Mouse (Mus musculus) embryonic facial prominence, embryonic 10.5 days (tissue): Measurements from ENCODE around the gene Plcd1. TPM values are rescaled to one million over a fixed set of nuclear protein-coding genes. Genes with fewer than 3 reads are reported as not detected.

Experiments
- DNase-seq: peaks from one replicate; pipeline ENCODE4 v3.0.0-alpha.2; 2017; ENCODE audit warnings: low spot score
- H3K27ac ChIP-seq: fragments of 300-500 bp; sonication (generic); replicated peaks from 2 replicates; pipeline ENCODE4 v1.5.1; 2016; ENCODE audit warnings: mild to moderate bottlenecking
- H3K27me3 ChIP-seq: fragments of 300-500 bp; sonication (generic); replicated peaks from 2 replicates; pipeline ENCODE4 v1.6.1; 2016; ENCODE audit warnings: low read depth, mild to moderate bottlenecking; ENCODE audit not compliant: poor library complexity, severe bottlenecking
- H3K36me3 ChIP-seq: fragments of 300-500 bp; sonication (generic); replicated peaks from 2 replicates; pipeline ENCODE4 v1.6.1; 2016; ENCODE audit warnings: mild to moderate bottlenecking, moderate library complexity
- H3K4me1 ChIP-seq: fragments of 300-500 bp; sonication (generic); 2 replicates; pipeline ENCODE4 v1.6.1; 2016
- H3K4me3 ChIP-seq: fragments of 300-500 bp; sonication (generic); 2 replicates; pipeline ENCODE4 v1.5.1; 2016; ENCODE audit warnings: mild to moderate bottlenecking, moderate library complexity
- H3K9me3 ChIP-seq: fragments of 300-500 bp; sonication (generic); 2 replicates; pipeline ENCODE4 v1.6.1; 2016; ENCODE audit warnings: mild to moderate bottlenecking
- WGBS: fragments of 180-500 bp; shearing (Covaris S2); methylation state at CpG from one replicate; pipeline ENCODE4 v1.1.7; 2016; 5-methylcytosine and 5-hydroxymethylcytosine counted together
- polyA plus RNA-seq: library from polyadenylated mRNA; unstranded; fragments of >200 nt; fragmentation: Nextera tagmentation; extraction: Ambion mirVana; gene quantifications from 2 replicates; pipeline ENCODE4 v1.2.1, GENCODE M21; 2016

Gene Plcd1
- polyA plus RNA-seq, 1 experiment from 2014 or later = 21.2 TPM

DNA sequence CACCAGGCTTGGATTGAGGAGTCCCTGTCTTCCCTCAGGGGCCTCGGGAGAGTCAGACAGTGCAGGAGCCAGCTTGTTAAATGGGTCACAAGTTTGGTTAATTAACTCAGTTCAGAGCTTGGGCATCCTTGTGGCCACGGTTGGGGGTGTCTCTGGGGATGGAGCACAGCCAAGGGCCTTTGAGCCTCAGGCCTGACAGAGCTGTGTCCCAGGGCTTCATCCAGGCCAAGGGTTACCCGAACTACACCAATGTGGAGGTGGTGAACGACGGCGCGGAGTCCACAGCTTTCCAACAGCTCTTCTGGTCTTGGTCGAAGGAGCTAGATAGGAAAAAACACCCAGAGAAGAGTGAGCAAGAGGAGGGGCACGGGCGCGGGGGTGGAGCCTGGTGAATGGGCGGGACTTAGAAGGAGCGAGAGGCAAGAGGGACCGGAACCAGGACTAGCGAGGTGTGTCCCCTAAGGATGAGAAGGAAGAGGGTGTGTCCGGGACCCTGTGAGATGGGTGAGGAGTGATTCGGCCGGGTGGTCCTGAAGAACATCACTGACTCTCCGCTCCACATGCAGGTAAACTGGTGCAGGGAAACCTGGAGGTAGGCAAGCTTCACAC lies 30.2 kb downstream of the Plcd1 start:
- H3K4me1 ChIP-seq = peaks cover 35% of the 10 kb centered on the region
- peak; percentile 44 for DNase-seq
- no peak overlapping the region for H3K27ac ChIP-seq
- no peak overlapping the region for H3K4me3 ChIP-seq
- 33% methylated on average over 19 of the region's 19 CpGs for WGBS
- peaks cover 15% of the 10 kb centered on the region; the same call in 1 of the 2 replicates for H3K27me3 ChIP-seq
- no peaks in the 10 kb centered on the region for H3K9me3 ChIP-seq
- H3K36me3 ChIP-seq = no peaks in the 10 kb centered on the region

DNA sequence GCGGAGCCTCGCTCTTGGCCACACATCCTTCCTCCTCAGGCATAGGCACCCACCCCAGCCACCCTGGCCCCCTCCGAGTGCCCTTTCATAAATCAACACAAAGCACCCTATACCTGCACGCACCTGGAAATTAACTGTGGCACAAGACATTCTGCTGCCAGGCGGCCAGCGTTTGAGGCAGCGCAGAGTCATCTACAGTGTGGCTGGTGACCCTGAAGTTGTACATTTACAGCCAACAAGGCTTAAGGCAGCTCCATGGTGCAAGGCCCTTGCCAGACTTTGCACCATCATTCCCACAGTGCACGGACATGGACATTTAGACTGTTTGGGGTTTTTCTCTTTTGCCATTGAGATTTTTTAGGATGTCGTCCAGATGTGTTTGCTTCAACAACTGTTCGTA lies 32.6 kb downstream of the Plcd1 start:
- 0 out of 2 replicates have a peak overlapping the region, but pooled peaks have one; percentile 24 for H3K27ac ChIP-seq
- peaks cover 18% of the 10 kb centered on the region; the same call in 1 of the 2 replicates for H3K27me3 ChIP-seq
- 90% methylated on average over 10 of the region's 10 CpGs for WGBS
- H3K4me3 ChIP-seq = no peak overlapping the region
- H3K9me3 ChIP-seq = no peaks in the 10 kb centered on the region
- peaks cover 32% of the 10 kb centered on the region for H3K4me1 ChIP-seq
- no peak for DNase-seq
- H3K36me3 ChIP-seq = no peaks in the 10 kb centered on the region

DNA sequence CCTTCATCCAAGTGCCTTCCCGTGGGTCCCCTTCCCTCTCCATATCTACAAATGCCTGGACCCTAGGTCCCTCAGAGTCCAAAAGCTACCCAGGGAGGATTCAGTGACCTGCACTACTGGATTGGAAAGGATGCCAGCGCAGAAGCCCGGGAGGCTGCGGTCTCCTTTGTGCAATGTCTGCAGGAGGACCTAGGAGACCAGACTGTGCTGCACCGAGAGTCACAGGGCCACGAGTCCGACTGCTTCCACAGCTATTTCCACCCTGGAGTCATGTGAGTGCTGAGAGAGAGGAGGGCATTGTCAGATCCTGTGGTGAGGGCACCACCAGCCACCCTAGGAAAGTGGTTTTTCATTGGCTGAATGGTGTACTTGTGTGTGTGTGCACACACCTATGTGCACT lies 35.1 kb downstream of the Plcd1 start:
- peaks cover 32% of the 10 kb centered on the region for H3K4me1 ChIP-seq
- H3K9me3 ChIP-seq = no peaks in the 10 kb centered on the region
- H3K36me3 ChIP-seq = no peaks in the 10 kb centered on the region
- WGBS = 85% methylated on average over 7 of the region's 7 CpGs
- H3K27me3 ChIP-seq = peaks cover 35% of the 10 kb centered on the region
- no peak for DNase-seq
- no peak overlapping the region for H3K4me3 ChIP-seq
- H3K27ac ChIP-seq = no peak overlapping the region

DNA sequence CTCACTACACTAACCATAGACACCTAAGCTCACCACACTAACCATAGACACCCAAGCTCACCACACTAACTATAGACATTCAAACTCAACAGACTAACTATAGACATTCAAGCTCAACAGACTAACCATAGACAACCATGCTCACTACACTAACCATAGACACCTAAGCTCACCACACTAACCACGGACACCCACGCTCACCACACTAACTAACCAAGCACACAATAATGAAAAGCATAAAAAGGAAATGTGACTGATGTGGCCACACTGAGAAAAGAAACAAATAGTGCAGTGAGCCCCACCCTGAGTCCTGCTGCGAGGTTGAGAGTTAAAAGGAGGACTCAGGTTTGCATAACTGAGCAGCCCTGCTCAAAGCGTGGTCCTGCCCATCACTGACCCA lies 38.0 kb downstream of the Plcd1 start:
- no peaks in the 10 kb centered on the region for H3K9me3 ChIP-seq
- no peak for DNase-seq
- no peak overlapping the region for H3K4me3 ChIP-seq
- H3K27me3 ChIP-seq = peaks cover 40% of the 10 kb centered on the region
- no peaks in the 10 kb centered on the region for H3K36me3 ChIP-seq
- H3K27ac ChIP-seq = no peak overlapping the region
- 90% methylated on average over 4 of the region's 4 CpGs for WGBS
- H3K4me1 ChIP-seq = peaks cover 42% of the 10 kb centered on the region

DNA sequence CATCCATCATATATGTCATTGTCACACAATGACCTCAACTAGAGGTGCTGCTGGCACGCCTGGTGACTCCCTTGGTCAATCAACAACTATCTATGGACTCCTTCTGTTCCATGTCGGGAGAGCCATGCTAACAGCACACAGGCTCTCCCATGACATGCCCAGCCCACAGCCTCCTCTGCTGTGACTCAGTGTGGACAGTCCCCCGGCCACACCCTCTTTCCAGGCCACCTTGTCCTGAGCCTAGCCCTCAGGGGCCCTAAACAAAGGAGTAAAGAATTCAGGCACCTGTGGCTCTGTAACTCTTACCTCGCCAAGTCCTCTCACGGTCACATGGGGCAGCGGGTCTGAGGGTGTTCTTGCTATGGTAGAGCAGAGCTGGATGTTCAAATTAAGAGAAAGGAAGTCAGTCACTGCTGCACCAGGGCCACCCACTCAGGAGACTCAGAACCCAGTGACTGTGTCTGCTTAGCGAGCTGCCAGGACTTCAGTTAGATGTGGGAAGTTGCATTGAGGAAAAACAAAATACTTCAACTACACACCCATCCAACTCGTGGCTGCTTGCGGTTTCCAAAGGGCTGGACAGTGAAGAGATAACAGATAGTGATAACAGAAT lies 39.2 kb downstream of the Plcd1 start:
- Histone ChIP-seq H3K4me3 (no peak overlapping the region), H3K9me3 (no peaks in the 10 kb centered on the region), H3K27me3 (peaks cover 40% of the 10 kb centered on the region), H3K36me3 (no peaks in the 10 kb centered on the region), H3K4me1 (peaks cover 42% of the 10 kb centered on the region), H3K27ac (no peak overlapping the region)
- 77% methylated on average over 9 of the region's 9 CpGs for WGBS
- DNase-seq = no peak

DNA sequence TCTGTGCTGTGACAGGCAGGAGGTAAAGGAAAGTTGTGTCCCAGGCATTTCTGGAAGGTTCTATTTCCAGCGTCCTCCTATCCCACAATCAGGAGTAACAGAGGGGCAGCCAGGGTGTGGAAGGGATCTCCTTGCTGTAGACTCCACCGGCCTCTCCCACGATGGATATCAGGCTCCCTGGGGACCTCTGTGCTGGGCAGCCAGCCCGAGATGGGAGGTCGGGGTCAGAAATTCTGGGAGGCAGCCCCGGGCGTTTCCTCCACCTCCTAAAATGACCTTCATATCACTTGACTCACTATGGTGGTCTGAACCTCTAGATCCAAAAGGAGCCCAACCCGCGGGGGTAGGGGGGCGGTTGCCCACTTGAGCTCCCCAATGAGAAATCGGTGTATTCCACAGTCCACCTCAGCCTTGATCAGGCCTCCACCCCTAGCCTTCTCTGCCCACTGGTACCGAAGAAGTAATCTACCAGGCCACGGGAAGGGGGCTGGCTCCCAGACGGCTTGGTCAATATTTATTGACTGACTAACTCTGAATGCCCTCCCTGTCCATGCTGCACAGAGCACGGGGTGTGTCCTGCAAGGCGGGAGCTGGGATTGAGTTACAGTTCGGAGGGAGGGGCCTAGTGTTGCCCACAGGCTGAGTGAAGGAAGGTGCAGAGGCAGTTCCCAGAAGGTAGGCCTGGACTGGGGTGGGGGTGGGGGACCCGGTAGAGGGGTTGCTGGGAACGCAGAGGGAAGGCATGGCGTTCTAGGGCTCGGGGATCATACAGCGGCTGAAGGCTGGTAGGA lies 41.0 kb downstream of the Plcd1 start, which contains the start of gene Vill:
TSS of gene Vill (plus strand) at position 625 of the 791 bp plus-strand sequence.
- Histone ChIP-seq H3K4me1 (peaks cover 50% of the 10 kb centered on the region), H3K9me3 (no peaks in the 10 kb centered on the region), H3K4me3 (peak within 1 kb of the TSS; percentile 60), H3K27ac (peak within 1 kb of the TSS; percentile 85), H3K36me3 (no peaks in the 10 kb centered on the region), H3K27me3 (peaks cover 40% of the 10 kb centered on the region)
- WGBS = 16% methylated on average over 22 of the region's 22 CpGs
- peak; percentile 84 for DNase-seq

DNA sequence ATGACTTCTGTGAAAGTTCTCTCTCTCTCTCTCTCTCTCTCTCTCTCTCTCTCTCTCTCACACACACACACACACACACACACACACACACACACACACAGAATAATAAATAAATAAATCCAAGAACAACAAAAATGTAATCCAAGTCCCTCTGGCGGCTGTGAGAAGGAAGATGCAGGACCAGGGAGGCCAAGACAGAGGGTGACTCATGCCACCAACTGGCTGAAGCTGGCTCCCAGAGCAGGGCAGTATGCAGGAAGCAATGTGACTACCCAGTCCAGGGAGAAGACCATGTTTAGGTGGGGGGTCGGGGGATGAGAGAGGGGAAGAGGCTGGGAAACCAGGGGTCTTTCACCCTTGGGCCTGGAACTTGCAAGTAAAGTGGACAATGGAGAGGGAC lies 42.1 kb downstream of the Plcd1 start:
- no peak for DNase-seq
- WGBS = 69% methylated on average over 2 of the region's 2 CpGs
- no peaks in the 10 kb centered on the region for H3K9me3 ChIP-seq
- no peak overlapping the region for H3K4me3 ChIP-seq
- peaks cover 35% of the 10 kb centered on the region for H3K27me3 ChIP-seq
- H3K4me1 ChIP-seq = peaks cover 45% of the 10 kb centered on the region
- H3K36me3 ChIP-seq = no peaks in the 10 kb centered on the region
- H3K27ac ChIP-seq = no peak overlapping the region

DNA sequence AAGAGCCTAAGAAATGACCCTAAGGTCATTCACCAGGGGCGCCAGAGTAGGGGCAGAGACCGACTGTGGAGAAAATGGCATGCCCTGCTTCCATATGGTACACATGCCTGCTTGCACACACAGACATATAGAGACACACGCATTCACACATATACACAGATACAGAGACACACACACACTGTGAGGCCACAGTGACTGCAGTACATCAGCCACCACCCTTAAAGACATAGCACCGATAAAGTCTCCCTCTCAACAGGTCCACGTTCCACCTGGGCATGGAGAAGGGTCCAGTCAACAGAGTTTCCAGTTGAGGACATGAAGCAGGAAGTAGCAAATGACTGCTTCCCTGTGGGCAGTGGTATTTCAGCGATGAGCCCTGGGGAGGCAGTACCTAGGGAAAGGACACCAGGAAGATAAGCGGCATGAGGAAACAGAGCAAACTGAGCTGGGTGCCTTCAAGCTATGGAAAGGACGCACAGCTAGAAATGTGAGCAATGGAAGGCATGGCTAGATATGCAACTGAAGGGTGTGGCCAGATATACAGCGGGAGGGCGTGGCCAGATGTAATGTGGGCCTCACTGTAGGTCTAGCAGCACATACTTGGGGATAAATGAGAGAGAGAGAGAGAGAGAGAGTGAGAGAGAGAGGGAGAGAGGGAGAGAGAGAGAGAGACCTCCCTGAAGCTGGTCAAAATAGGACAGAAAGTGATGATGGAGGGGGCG lies 45.0 kb downstream of the Plcd1 start:
- DNase-seq = no peak
- peaks cover 16% of the 10 kb centered on the region for H3K27me3 ChIP-seq
- no peak overlapping the region for H3K4me3 ChIP-seq
- WGBS = 79% methylated on average over 11 of the region's 11 CpGs
- H3K27ac ChIP-seq = no peak overlapping the region
- H3K36me3 ChIP-seq = no peaks in the 10 kb centered on the region; the same call in 1 of the 2 replicates
- peaks cover 28% of the 10 kb centered on the region for H3K4me1 ChIP-seq
- H3K9me3 ChIP-seq = no peaks in the 10 kb centered on the region

DNA sequence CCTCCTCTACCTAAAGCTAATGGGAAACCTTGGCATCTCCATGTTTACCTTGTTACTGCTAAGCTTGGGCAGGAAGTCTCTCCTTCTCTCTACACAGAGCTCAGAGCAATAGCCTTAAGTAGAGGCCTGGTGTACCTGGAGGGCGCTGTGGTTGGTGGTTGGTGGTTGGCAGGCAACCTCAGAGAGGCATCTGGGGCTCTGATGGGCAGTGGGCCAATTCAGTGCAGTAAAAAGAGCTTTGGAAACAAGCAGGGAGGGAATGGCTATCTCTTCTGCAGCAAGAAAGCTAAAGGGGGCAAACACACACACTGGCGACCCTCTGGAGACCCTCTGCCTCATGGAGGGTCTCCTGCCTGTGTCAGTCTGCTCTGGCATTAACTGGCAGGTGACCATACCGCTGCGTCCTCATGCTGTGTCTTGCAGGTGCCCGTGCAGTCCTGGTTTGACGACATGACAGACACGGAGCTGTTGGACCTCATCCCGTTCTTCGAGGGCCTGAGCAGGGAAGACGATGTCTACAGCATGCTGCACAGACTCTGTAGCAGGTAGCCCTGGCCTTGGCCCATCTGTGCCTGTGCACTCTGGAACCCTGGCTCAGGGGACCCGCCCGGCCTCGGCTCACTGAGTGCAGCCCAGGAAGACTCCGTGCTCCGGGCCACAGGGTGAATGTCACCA lies 53.1 kb downstream of the Plcd1 start:
- no peak for DNase-seq
- no peaks in the 10 kb centered on the region for H3K9me3 ChIP-seq
- H3K27ac ChIP-seq = no peak overlapping the region
- 0 out of 2 replicates have a peak, but pooled peaks cover 3% of the 10 kb centered on the region for H3K4me1 ChIP-seq
- H3K4me3 ChIP-seq = no peak overlapping the region
- 93% methylated on average over 15 of the region's 15 CpGs for WGBS
- no peaks in the 10 kb centered on the region for H3K27me3 ChIP-seq
- H3K36me3 ChIP-seq = peaks cover 66% of the 10 kb centered on the region

DNA sequence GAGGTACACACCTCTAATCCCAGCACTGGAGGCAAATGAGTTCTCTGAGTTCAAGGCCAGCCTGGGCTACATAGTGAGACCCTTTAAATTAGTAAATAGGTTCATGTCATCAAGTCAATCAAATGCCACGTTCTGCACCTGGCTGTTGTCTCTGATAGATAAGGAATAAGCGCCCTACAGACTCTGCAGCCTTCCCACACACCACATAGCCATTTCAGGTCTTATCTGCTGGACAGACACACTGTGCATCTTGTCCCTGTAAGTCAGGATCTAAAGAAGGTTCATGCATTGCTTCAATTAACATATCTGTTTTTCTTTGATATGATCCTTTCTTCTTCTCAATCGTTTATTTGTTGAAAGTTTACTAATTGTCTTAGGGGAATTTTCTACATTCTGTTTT lies 54.7 kb downstream of the Plcd1 start:
- Histone ChIP-seq H3K9me3 (no peaks in the 10 kb centered on the region), H3K27ac (no peak overlapping the region), H3K4me1 (peaks cover 18% of the 10 kb centered on the region), H3K36me3 (peaks cover 76% of the 10 kb centered on the region), H3K4me3 (no peak overlapping the region), H3K27me3 (no peaks in the 10 kb centered on the region)
- no peak for DNase-seq
- 92% methylated on average over 3 of the region's 3 CpGs for WGBS

DNA sequence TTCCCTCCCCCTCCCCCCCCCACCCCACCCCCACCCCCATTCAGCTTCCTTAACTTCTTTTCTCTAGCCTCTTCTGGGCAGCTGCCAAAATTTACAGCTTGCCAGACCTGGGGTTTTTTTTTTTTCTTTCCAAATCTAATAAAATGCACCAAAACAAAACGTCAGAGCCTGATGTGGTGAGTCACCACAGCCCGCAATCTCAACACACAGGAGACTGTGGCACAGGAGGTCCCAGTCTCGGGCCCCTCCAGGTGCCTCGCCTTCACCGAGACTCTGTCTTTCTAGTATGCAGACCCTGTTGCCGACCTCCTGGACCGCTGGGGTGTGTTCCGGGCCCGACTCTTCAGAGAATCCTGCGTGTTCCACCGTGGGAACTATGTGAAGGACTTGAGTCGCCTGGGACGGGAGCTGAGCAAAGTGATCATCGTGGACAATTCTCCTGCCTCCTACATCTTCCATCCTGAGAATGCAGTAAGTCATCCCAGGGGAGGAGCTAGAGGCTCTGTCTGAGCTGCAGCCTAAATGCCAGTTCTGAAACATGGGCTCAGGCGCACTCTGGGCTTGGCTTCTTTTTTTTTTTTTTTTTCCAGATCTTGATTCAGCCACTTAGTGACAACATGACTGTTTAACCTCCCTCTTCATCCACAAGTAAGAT lies 56.1 kb downstream of the Plcd1 start:
- 87% methylated on average over 15 of the region's 15 CpGs for WGBS
- H3K4me3 ChIP-seq = no peak overlapping the region
- H3K4me1 ChIP-seq = peaks cover 31% of the 10 kb centered on the region
- no peak for DNase-seq
- peaks cover 71% of the 10 kb centered on the region for H3K36me3 ChIP-seq
- no peak overlapping the region for H3K27ac ChIP-seq
- no peaks in the 10 kb centered on the region for H3K27me3 ChIP-seq
- H3K9me3 ChIP-seq = no peaks in the 10 kb centered on the region
